Mouse (Mus musculus) forebrain, embryonic 12.5 days (tissue): Measurements from ENCODE around the gene Alox12. TPM values are rescaled to one million over a fixed set of nuclear protein-coding genes. Genes with fewer than 3 reads are reported as not detected.

Experiments used
- ATAC-seq: fragments of 200-750 bp; cut with Nextera tagmentation; 2 replicates; pipeline ENCODE4 v1.8.0; 2017; ENCODE audit warnings: moderate TSS enrichment; ENCODE audit not compliant: low FRiP score
- H3K27ac ChIP-seq: fragments of 300-500 bp; sonication (generic); 2 replicates; pipeline ENCODE4 v1.5.1; 2016; ENCODE audit warnings: mild to moderate bottlenecking
- H3K27me3 ChIP-seq: fragments of 300-500 bp; sonication (generic); 2 replicates; pipeline ENCODE4 v1.6.1; 2016; ENCODE audit warnings: mild to moderate bottlenecking
- H3K36me3 ChIP-seq: fragments of 300-500 bp; sonication (generic); replicated peaks from 2 replicates; pipeline ENCODE4 v1.6.1; 2016; ENCODE audit warnings: mild to moderate bottlenecking
- H3K4me1 ChIP-seq: fragments of 300-500 bp; sonication (generic); 2 replicates; pipeline ENCODE4 v1.6.1; 2016
- H3K4me2 ChIP-seq: fragments of 300-500 bp; sonication (generic); 2 replicates; pipeline ENCODE4 v1.6.1; 2016; ENCODE audit warnings: mild to moderate bottlenecking, moderate library complexity
- H3K4me3 ChIP-seq: fragments of 300-500 bp; sonication (generic); replicated peaks from 2 replicates; pipeline ENCODE4 v1.5.1; 2016; ENCODE audit warnings: mild to moderate bottlenecking
- H3K9ac ChIP-seq: fragments of 300-500 bp; sonication (generic); 2 replicates; pipeline ENCODE4 v1.6.1; 2016; ENCODE audit warnings: mild to moderate bottlenecking
- H3K9me3 ChIP-seq: fragments of 300-500 bp; sonication (generic); 2 replicates; pipeline ENCODE4 v1.6.1; 2016
- WGBS: fragments of 180-500 bp; shearing (Covaris S2); methylation state at CpG from one replicate; pipeline ENCODE4 v1.1.7; 2016; 5-methylcytosine and 5-hydroxymethylcytosine counted together
- polyA plus RNA-seq: library from polyadenylated mRNA; unstranded; fragments of >200 nt; fragmentation: Nextera tagmentation; extraction: Ambion mirVana; gene quantifications from 2 replicates; pipeline ENCODE4 v1.2.1, GENCODE M21; 2016

Gene Alox12
- polyA plus RNA-seq, 1 experiment from 2014 or later, result 1.6 TPM

GRCm38 (mm10) chr11:70227126-70227525, 28.0 kb downstream of the Alox12 start:
- no peaks in the 10 kb centered on the region for H3K36me3 ChIP-seq
- ATAC-seq, result no peak
- H3K4me2 ChIP-seq, result peak overlapping the region; percentile 42
- H3K27me3 ChIP-seq, result peaks cover 85% of the 10 kb centered on the region
- 35% methylated on average over 5 of the region's 5 CpGs for WGBS
- H3K4me1 ChIP-seq, result peaks cover 41% of the 10 kb centered on the region
- H3K9ac ChIP-seq, result peak overlapping the region; percentile 18; the same call in 1 of the 2 replicates
- H3K4me3 ChIP-seq, result peak overlapping the region; percentile 15; the same call in 1 of the 2 replicates
- no peak overlapping the region for H3K27ac ChIP-seq
- no peaks in the 10 kb centered on the region for H3K9me3 ChIP-seq

GRCm38 (mm10) chr11:70226602-70226890, 28.6 kb downstream of the Alox12 start:
- Histone ChIP-seq H3K9me3 (no peaks in the 10 kb centered on the region), H3K4me3 (peak overlapping the region; percentile 15), H3K27me3 (peaks cover 82% of the 10 kb centered on the region), H3K27ac (no peak overlapping the region), H3K36me3 (no peaks in the 10 kb centered on the region), H3K9ac (peak overlapping the region; percentile 18), H3K4me2 (peak overlapping the region; percentile 42), H3K4me1 (peaks cover 46% of the 10 kb centered on the region)
- ATAC-seq, result no peak
- WGBS, result 5% methylated on average over 18 of the region's 18 CpGs

GRCm38 (mm10) chr11:70225798-70226601, 29.2 kb downstream of the Alox12 start:
- H3K27me3 ChIP-seq, result peaks cover 80% of the 10 kb centered on the region
- no peak overlapping the region for H3K27ac ChIP-seq
- no peak for ATAC-seq
- peaks cover 51% of the 10 kb centered on the region for H3K4me1 ChIP-seq
- H3K4me2 ChIP-seq, result peak overlapping the region; percentile 42
- peak overlapping the region; percentile 15; the same call in 1 of the 2 replicates for H3K4me3 ChIP-seq
- peak overlapping the region; percentile 18; the same call in 1 of the 2 replicates for H3K9ac ChIP-seq
- no peaks in the 10 kb centered on the region for H3K36me3 ChIP-seq
- H3K9me3 ChIP-seq, result no peaks in the 10 kb centered on the region
- 17% methylated on average over 27 of the region's 27 CpGs for WGBS

DNA sequence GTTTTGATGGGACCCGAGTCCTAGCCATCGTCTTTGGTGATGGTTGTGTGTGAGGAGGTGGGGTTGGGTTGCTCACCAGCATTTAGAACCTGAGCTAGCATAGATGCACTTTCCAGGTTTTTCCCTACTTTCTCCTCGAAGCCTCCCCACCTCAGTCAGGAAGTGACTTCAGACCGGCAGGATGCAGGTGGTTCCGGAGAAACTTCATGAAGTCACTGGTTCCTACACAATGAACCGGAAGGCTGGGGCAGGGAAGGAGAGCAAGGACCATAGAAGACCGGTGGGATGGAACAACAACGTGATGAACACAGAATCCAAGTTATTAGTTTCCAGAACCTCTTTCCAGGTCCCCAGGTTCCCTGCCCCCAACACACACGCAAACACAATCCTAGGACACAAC, 31.4 kb downstream of the Alox12 start:
- Histone ChIP-seq H3K4me3 (no peak overlapping the region), H3K9me3 (no peaks in the 10 kb centered on the region), H3K9ac (no peak overlapping the region), H3K4me1 (peaks cover 48% of the 10 kb centered on the region), H3K27me3 (peaks cover 60% of the 10 kb centered on the region), H3K4me2 (no peak overlapping the region), H3K36me3 (no peaks in the 10 kb centered on the region), H3K27ac (no peak overlapping the region)
- no peak for ATAC-seq
- 90% methylated on average over 9 of the region's 9 CpGs for WGBS

DNA sequence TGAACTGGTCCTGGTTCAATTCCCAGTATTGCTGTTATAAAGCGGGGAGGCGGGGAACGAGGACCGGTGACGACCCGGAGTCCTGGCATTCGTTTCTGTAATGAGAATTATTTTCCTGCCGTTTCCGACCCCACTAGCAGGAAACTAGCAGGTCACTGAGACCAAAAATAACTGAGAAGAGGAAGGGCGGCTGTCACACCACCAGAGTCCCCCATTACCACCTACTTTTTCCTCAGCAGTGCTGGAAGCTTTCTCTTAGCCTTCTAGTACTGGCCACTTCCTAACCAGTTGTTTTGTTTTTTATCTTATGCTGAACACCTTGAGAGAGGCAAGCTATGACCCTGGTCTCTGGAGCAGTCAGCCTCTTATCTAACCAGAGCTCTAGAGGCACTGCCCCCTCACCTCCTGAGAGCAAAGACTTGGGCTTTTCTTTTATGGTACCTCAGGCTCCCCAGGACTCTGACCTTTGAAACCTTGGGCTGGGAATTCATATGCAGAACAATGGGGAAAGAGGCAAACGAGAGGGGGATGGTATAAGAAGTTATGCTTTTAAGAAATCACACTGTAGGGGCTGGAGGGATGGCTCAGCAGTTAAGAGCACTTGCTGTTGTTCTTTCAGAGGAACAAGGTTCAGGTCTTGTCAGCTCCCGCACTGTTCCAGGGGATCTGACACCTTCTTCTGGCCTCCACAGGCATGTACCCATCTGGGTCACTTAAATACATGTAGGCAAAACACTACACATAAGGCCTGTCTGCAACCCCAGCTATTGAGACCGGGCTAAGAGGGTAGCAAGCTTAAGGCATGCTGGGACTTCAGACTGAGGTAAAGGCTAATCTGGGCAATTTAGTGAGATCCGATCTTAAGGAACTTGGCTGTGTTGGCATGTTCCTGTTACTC, 33.3 kb downstream of the Alox12 start:
- Histone ChIP-seq H3K4me1 (peaks cover 45% of the 10 kb centered on the region), H3K27me3 (peaks cover 52% of the 10 kb centered on the region), H3K36me3 (peaks cover 13% of the 10 kb centered on the region), H3K27ac (peak overlapping the region; percentile 82; the same call in 1 of the 2 replicates), H3K4me2 (peak overlapping the region; percentile 91), H3K9ac (peak overlapping the region; percentile 77), H3K9me3 (no peaks in the 10 kb centered on the region), H3K4me3 (peak overlapping the region; percentile 57)
- WGBS, result 9% methylated on average over 14 of the region's 14 CpGs
- ATAC-seq, result no peak

GRCm38 (mm10) chr11:70220731-70221602, 34.2 kb downstream of the Alox12 start, which contains the start of gene Slc16a13:
TSS of gene Slc16a13 (minus strand) at chr11:70221064.
- Histone ChIP-seq H3K27me3 (peaks cover 52% of the 10 kb centered on the region), H3K4me1 (peaks cover 36% of the 10 kb centered on the region)

GRCm38 (mm10) chr11:70220323-70220722, 34.8 kb downstream of the Alox12 start:
- 1% methylated on average over 24 of the region's 24 CpGs for WGBS
- Histone ChIP-seq H3K4me1 (peaks cover 34% of the 10 kb centered on the region), H3K27me3 (peaks cover 52% of the 10 kb centered on the region)

More at GRCm38 (mm10) chr11:70220731-70221602, 34.2 kb downstream of the Alox12 start, which contains the start of gene Slc16a13:
- Histone ChIP-seq H3K4me2 (peak within 1 kb of the TSS; percentile 91), H3K9me3 (no peaks in the 10 kb centered on the region), H3K36me3 (peaks cover 15% of the 10 kb centered on the region), H3K4me3 (peak within 1 kb of the TSS; percentile 57), H3K9ac (peak within 1 kb of the TSS; percentile 77), H3K27ac (peak within 1 kb of the TSS; percentile 91)
- peak; percentile 96 for ATAC-seq
- under 1% methylated on average over 28 of the region's 28 CpGs for WGBS

DNA sequence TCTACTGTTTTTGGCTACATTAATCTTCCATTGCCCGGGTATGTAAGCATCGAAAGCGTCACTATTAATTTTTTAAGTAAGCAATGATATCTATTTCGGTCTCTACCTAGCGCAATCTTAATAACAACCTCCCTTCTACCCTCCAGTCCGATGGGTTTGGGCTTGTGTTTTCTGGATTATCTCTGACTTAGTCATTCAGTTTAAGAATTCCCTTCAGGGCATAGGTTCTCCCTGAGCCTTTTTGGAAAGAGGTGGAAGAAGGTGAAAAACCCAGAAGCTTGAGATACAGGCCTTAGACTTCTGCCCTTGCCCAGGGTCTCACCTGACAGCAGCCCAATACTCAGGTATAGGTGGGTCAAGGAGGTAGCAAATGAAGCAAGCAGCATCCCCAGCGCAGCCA, 35.3 kb downstream of the Alox12 start:
- 57% methylated on average over 7 of the region's 7 CpGs for WGBS
- Histone ChIP-seq H3K4me3 (peak overlapping the region; percentile 57), H3K27me3 (peaks cover 52% of the 10 kb centered on the region), H3K4me1 (peaks cover 37% of the 10 kb centered on the region), H3K4me2 (peak overlapping the region; percentile 91), H3K36me3 (peaks cover 15% of the 10 kb centered on the region), H3K9ac (peak overlapping the region; percentile 77), H3K9me3 (no peaks in the 10 kb centered on the region), H3K27ac (peak overlapping the region; percentile 91)
- no peak for ATAC-seq

More at GRCm38 (mm10) chr11:70220323-70220722, 34.8 kb downstream of the Alox12 start:
- peak overlapping the region; percentile 91 for H3K27ac ChIP-seq
- H3K4me3 ChIP-seq, result peak overlapping the region; percentile 57
- peak overlapping the region; percentile 77 for H3K9ac ChIP-seq
- no peaks in the 10 kb centered on the region for H3K9me3 ChIP-seq
- H3K4me2 ChIP-seq, result peak overlapping the region; percentile 91
- peaks cover 15% of the 10 kb centered on the region for H3K36me3 ChIP-seq
- ATAC-seq, result no peak

DNA sequence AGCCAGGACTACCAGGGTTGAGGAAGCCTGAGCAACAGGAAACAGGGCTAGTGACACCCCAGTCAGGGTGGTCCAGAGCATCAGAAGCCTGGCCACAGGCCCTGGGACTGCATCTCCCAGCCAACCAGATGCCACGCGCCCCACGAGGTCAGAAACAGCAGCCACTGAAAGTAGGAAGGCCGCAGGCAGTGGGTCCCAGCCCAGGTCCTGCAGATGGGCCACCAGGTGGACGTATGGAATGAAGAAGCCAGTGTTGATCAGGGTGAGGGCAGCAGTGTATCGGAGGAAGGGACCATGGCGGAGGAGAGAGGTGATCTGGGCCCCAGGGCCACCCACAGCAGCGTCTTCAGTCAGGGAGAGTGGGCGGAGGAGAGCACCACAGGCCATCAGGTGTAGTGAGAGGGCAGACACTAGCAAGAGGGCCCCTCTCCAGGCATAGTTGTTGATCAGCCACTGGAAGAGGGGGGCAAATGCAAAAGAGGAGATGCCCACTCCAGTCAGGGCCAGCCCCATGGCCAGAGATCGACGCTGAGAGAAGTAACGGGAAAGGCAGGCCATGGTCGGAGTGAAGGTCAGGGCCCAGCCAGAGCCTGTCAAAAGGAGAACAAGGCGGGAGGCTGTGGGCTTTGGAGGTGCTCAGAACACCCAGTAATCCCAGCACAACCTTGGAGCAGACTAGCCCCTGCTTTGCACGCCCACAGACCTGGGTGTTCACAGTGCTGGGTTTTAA, 36.2 kb downstream of the Alox12 start:
- Histone ChIP-seq H3K4me2 (peak overlapping the region; percentile 91), H3K4me3 (peak overlapping the region; percentile 8; the same call in 1 of the 2 replicates), H3K27me3 (peaks cover 52% of the 10 kb centered on the region), H3K9ac (no peak overlapping the region), H3K4me1 (peaks cover 46% of the 10 kb centered on the region), H3K9me3 (no peaks in the 10 kb centered on the region), H3K27ac (no peak overlapping the region), H3K36me3 (peaks cover 15% of the 10 kb centered on the region)
- no peak for ATAC-seq
- WGBS, result 92% methylated on average over 15 of the region's 15 CpGs

DNA sequence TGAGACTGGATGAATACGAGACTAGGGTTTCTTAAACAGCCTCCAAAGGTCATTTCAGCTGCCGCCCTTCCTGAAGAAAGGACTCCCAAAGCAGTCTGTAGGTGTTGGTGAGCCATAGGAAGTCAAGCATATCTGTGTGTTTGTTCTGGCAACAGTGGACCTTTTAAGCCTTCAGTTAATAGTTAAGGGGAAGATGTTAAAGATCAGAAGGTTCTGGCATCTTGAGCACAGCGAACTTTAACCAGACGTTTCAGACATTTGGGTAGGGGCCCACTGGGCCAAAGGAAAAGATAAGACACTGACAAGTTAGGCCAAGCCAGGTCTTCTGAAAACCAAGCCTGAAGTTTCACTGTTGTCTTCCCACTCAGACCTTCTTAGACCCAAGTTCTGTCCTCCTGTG, 37.1 kb downstream of the Alox12 start:
- no peak overlapping the region for H3K4me2 ChIP-seq
- no peaks in the 10 kb centered on the region for H3K9me3 ChIP-seq
- ATAC-seq, result no peak
- H3K9ac ChIP-seq, result no peak overlapping the region
- H3K36me3 ChIP-seq, result peaks cover 15% of the 10 kb centered on the region
- no peak overlapping the region for H3K4me3 ChIP-seq
- H3K27me3 ChIP-seq, result peaks cover 55% of the 10 kb centered on the region
- H3K27ac ChIP-seq, result no peak overlapping the region
- peaks cover 50% of the 10 kb centered on the region for H3K4me1 ChIP-seq
- 91% methylated on average over 4 of the region's 4 CpGs for WGBS

DNA sequence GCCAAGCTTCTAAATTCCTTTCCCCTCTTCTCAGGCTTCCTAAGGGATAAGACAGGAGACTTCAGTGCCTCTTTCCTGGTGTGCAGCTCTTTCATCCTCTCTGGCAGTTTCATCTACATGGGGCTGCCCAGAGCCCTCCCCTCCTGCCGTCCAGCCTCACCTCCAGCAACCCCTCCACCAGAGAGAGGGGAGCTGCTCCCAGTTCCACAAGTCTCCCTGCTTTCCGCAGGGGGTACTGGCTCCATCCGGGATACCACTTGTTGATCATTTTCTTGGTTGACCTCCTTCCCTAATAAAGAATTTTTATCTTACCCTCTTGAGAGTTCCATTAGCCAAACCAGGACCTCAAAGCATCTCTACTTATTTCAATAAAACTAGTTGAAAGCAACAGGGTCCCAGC, 39.0 kb downstream of the Alox12 start:
- H3K36me3 ChIP-seq, result peaks cover 15% of the 10 kb centered on the region
- H3K4me3 ChIP-seq, result no peak overlapping the region
- peaks cover 37% of the 10 kb centered on the region for H3K4me1 ChIP-seq
- no peak for ATAC-seq
- no peak overlapping the region for H3K9ac ChIP-seq
- peaks cover 59% of the 10 kb centered on the region for H3K27me3 ChIP-seq
- H3K9me3 ChIP-seq, result no peaks in the 10 kb centered on the region
- H3K4me2 ChIP-seq, result no peak overlapping the region
- 47% methylated on average over 3 of the region's 3 CpGs for WGBS
- no peak overlapping the region for H3K27ac ChIP-seq
